Mouse (Mus musculus): ENCODE results near the gene Alms1.
A peak's percentile ranks its signal among the peaks of the same experiment; 100 is the strongest.

The Alms1 gene

GRCm38 (mm10) chr6:85713105-85713504, 125.8 kb downstream of the Alms1 start, which contains the start of gene Nat8f7:
Gene Nat8f7 (minus strand): TSS chr6:85713205.
- peak; percentile 47 for DNase-seq (ENCODE audit: low spot score)

All from testis, postnatal 10 days (tissue).